13 mouse cellular contexts compared by ENCODE assay signal in genomic region chr9:58438921-58439396, GRCm38 (mm10). TPM values are rescaled to one million over a fixed set of nuclear protein-coding genes. Genes with fewer than 3 reads are reported as not detected.
A peak's percentile ranks its signal among the peaks of the same experiment; 100 is the strongest.
DNase-seq lines count a peak whose midpoint lies in the region; ATAC-seq lines count a peak whose summit lies in the region.
"Had no signal": no experiment of that assay in that cellular context is flagged by ENCODE, and none has a peak within 500 bp of the region (broad histone marks: within the 10 kb centered on the region; RNA-seq: fewer than 3 reads in every experiment).

No protein-coding gene starts in this region.

- H3K4me2 ChIP-seq in midbrain, embryonic 12.5 days (replicated peaks) = no peak overlapping the region
- H3K4me2 ChIP-seq: heart, embryonic 15.5 days; lung, embryonic 15.5 days had no signal

- H3K27me3 ChIP-seq in midbrain, embryonic 12.5 days = 0 out of 2 replicates have a peak, but pooled peaks cover 3% of the 10 kb centered on the region
- H3K27me3 ChIP-seq: heart, embryonic 15.5 days; lung, embryonic 15.5 days had no signal

- no peaks in the 10 kb centered on the region for H3K36me3 ChIP-seq in midbrain, embryonic 12.5 days
- H3K36me3 ChIP-seq: heart, embryonic 15.5 days; lung, embryonic 15.5 days had no signal

- ATAC-seq in midbrain, embryonic 12.5 days (ENCODE audit: low FRiP score, low read depth) = no peak

- 60% methylated on average over 22 of the region's 22 CpGs for WGBS in midbrain, embryonic 12.5 days

- H3K4me3 ChIP-seq in midbrain, embryonic 12.5 days = no peak overlapping the region
- H3K4me3 ChIP-seq: heart, embryonic 15.5 days; lung, embryonic 15.5 days had no signal

- H3K9ac ChIP-seq in midbrain, embryonic 12.5 days (replicated peaks) = no peak overlapping the region
- H3K9ac ChIP-seq: heart, embryonic 15.5 days; lung, embryonic 15.5 days had no signal

- no peaks in the 10 kb centered on the region for H3K9me3 ChIP-seq in midbrain, embryonic 12.5 days
- H3K9me3 ChIP-seq: heart, embryonic 15.5 days; lung, embryonic 15.5 days had no signal

- peaks cover 32% of the 10 kb centered on the region for H3K4me1 ChIP-seq in midbrain, embryonic 12.5 days

- H3K27ac ChIP-seq in midbrain, embryonic 12.5 days (replicated peaks) = peak overlapping the region; percentile 43
- H3K27ac ChIP-seq: heart, embryonic 15.5 days; lung, embryonic 15.5 days had no signal

- DNase-seq in layer of hippocampus, adult 11-12 months (ENCODE audit: low spot score) = peak; percentile 28
- DNase-seq in layer of hippocampus, postnatal 36 days = no peak
- peak; percentile 44 to 57 for DNase-seq in frontal cortex, postnatal 14 days (ENCODE audit: low spot score in 2 of 2)
- peak; percentile 75 to 83 for DNase-seq in right cerebral cortex, postnatal 10 days (ENCODE audit: low spot score in 2 of 2)
- DNase-seq in spleen, adult 18-20 months = no peak
- DNase-seq in kidney, postnatal 4 days = no peak
- no peak for DNase-seq in spleen, adult 12 weeks (ENCODE audit: low spot score)
- DNase-seq: adrenal gland, adult 2 months; cerebellum, adult 11 months; kidney, adult 2 months had no signal

RNA-seq across cellular contexts. Expression of gene Insyn1, which starts 49.4 kb away (rescaled TPM):
- total RNA-seq in layer of hippocampus, postnatal 36 days (2021) = 100 to 1,000 TPM; 232 to 236 TPM
- polyA plus RNA-seq in midbrain, embryonic 12.5 days (2016; fragmentation: Nextera tagmentation; extraction: Ambion mirVana) = 3.4 and 3.5 TPM in 2 replicates

Comparison
In these comparisons a context has a peak if more than half of its experiments do, and no peak if none do; other contexts are left out.
1. DNase-seq: peak in layer of hippocampus, adult 11-12 months (single experiment), frontal cortex, postnatal 14 days (2 of 2) and right cerebral cortex, postnatal 10 days (2 of 2); none in layer of hippocampus, postnatal 36 days (0 of 2), spleen, adult 18-20 months (0 of 2), kidney, postnatal 4 days (0 of 2) and spleen, adult 12 weeks (single experiment).